Mouse (Mus musculus) cerebellum, adult 9-11 months (tissue): ENCODE results near the gene Myo1d.

Experiments used
- DNase-seq: peaks from one replicate; pipeline ENCODE4 v3.0.0; 2022

Gene Myo1d

DNA sequence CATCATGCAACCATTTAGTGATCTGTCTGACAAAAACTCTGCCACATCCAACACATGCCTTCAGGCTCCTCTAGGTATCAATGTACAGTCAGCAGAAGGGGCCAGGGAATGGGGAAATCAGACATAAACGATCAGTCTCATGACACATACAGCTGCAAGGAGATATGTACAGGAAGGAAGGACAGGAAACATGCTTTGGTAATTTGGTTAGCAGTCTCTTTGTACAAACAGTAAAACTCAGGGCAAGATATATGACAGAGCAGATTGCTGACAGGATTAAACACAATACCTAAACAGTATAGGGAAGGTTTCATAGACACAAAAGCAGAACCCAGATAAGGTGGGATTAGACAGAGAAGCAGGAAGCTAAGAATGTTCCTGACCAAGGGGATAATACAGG is 60.8 kb downstream of the Myo1d start:
- DNase-seq, result no peak

GRCm38 (mm10) chr11:80718036-80718435 is 61.8 kb downstream of the Myo1d start:
- no peak for DNase-seq

DNA sequence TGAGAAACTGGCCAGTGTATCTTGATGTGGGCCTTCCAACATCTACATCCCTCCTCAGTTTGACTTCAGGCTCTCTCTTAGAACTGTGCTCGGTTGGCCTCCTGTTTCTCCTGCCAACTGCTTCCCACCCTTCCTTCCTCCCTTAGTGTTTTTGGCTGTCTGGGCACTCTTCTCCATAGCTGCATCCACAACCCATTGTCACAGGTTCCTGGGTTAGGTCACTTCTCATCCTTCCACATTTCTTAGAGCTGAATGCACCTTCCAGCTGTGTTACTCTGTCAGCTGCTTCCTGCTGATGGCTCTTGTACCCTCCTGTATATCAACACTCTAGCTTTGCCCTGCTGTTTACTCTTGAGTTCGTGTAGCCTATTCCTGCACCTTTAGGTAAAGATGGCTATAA is 64.7 kb downstream of the Myo1d start:
- no peak for DNase-seq

DNA sequence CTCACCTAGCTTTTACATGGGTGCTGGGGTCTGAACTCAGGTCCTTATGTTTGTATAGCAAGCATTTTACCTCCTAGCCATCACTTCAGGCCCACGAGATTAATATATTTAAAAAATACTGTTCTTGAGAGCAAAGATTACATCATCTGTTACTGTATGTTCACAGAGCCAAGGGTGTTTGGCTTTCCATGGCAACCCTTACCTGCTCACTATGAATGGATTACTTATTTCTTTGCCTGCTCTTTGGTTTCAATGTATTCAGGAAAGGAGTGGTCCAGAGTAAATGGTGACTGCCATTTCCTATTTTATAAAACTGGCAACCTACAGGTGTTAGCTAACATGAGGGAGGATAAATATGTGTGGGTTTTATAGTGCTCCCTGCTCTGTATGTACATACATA is 66.1 kb downstream of the Myo1d start:
- DNase-seq, result no peak

- no peak for DNase-seq
Observed at GRCm38 (mm10) chr11:80712201-80712600, 67.6 kb downstream of the Myo1d start.

- no peak for DNase-seq
Observed at GRCm38 (mm10) chr11:80711336-80711735, 68.5 kb downstream of the Myo1d start.

DNA sequence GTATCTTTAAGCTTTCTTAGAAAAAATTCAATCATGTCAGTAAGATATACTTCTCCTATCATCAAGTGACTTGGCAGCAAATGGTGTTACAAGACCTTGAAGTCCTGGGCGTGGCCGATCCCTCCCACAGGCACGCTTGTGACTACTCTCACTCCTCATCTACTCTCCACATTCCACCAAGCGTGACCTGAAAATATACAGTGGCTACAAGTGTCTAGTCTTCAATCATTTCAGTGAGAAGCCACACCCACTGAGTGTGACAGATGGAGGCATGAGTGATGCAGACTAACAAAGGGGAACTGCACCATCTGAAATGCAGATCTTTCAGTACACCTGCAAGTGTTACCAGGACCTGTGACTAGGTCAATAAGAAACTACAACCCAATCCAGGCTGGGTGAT is 79.2 kb downstream of the Myo1d start:
- DNase-seq, result no peak

- DNase-seq, result no peak
Observed at GRCm38 (mm10) chr11:80698721-80699120, 81.1 kb downstream of the Myo1d start.

DNA sequence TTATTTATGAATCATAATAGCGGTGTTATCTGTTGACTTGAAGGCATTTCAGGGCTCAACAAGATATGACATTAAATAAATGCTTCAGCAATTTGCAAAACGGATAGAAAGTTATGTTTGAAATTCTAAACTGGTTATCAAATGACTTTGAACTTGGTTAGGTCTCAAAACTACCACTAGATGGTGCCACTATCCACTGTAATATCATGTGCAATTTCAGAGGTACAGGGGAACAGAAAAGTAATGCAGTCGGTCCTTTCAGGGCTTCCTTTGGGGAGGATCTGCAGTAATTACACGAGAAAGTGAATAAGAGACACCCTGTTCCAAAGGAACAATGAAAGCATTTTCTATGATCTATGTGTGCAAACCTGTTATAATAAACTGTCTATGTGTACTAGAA is 83.5 kb downstream of the Myo1d start:
- peak; percentile 5 for DNase-seq

DNA sequence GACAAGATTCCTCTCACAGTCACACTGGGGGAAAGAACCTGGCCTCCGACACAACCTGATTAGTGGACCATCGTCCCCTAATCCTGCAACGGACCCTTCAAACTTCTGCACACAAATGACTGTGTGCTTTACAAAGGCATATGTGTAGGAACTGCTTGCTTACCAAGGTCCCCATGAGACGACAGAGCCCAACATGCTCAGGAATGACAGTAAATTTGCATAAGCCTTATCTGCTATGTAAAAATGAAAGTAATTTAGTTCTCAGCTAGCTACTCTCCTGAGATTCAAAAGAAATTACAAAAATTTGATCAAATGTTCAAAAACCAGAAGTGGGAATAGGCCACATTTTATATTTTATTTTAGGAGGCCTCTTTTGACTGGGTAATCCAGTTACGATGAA is 95.2 kb downstream of the Myo1d start:
- DNase-seq, result no peak

- DNase-seq, result no peak
Observed at GRCm38 (mm10) chr11:80682745-80683144, 97.1 kb downstream of the Myo1d start.

DNA sequence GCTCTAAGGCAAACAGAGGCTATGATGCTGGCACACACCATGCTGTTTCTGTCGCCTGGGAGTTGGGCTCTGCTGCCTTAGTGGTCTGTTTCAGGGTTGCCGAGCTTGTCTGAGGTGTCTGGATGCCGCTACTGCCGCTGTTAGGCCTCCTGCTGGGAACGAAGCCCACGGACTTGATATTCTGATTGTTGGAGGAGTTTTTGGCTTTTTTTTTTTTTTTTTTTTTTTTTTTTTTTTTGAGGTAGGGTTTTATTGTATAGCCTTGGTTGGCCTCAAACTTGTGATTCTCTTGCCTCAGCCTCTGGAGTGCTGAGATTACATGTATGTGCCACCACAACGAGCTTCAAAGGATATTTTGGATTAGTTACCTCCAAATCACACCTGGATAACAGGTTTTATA is 106.8 kb downstream of the Myo1d start:
- no peak for DNase-seq

- peak; percentile 71 for DNase-seq
Observed at GRCm38 (mm10) chr11:80670391-80670790, 109.4 kb downstream of the Myo1d start.

DNA sequence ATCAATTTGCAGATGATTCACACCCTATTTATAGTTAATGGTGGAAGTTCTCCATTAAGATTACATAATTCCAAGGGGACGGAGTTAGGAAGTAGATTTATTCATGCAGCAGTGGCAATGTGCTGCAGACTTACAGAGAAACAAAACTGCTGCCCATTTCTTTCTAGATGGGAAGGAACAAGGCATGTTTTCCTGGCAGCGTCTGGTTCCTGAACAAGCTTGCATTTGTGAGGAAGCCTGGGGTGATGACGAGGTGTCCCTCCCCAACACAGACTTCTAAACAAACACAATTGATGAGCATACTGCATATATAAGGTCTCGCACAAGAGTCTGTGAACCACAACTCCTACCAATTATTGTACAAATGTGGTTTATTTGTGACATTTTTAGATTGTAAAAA is 109.9 kb downstream of the Myo1d start:
- DNase-seq, result peak; percentile 42

DNA sequence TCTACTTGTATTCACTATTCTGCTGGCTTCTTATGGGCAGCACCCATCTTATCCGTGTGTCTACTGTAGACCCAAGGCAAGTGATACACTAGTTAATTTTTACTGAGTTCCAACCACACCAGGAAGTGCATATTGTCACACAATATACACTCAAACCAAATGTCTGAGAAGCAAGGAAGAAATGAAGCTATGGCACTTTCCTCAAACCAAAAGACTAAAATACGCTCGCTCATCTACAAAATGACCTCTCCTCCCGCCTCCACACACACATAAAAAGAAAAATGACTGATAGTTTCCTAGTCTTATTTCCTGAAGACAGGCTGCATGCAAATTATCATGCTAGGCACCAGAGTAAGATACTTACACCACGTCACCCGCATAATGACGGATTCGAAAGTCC is 113.6 kb downstream of the Myo1d start:
- DNase-seq, result no peak

GRCm38 (mm10) chr11:80664261-80664660 is 115.6 kb downstream of the Myo1d start:
- no peak for DNase-seq

DNA sequence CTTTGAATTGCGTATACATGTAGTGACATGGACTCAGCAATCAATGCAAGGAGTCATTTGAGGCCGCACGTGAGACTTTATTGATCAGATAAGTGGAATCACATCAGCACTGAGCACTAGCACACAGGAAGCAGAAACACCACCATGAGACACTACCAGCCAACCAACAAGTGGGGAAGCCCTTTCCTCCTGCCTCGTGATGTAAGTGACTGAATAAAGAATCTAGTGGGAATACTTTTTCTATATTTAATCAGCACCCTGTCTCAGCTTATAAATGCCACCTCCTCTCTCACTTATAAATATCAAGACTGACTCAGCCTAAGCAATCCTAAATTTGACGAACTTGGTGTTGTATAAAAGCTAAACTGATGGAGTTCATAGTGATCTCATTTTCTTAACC is 134.7 kb downstream of the Myo1d start:
- DNase-seq, result no peak

DNA sequence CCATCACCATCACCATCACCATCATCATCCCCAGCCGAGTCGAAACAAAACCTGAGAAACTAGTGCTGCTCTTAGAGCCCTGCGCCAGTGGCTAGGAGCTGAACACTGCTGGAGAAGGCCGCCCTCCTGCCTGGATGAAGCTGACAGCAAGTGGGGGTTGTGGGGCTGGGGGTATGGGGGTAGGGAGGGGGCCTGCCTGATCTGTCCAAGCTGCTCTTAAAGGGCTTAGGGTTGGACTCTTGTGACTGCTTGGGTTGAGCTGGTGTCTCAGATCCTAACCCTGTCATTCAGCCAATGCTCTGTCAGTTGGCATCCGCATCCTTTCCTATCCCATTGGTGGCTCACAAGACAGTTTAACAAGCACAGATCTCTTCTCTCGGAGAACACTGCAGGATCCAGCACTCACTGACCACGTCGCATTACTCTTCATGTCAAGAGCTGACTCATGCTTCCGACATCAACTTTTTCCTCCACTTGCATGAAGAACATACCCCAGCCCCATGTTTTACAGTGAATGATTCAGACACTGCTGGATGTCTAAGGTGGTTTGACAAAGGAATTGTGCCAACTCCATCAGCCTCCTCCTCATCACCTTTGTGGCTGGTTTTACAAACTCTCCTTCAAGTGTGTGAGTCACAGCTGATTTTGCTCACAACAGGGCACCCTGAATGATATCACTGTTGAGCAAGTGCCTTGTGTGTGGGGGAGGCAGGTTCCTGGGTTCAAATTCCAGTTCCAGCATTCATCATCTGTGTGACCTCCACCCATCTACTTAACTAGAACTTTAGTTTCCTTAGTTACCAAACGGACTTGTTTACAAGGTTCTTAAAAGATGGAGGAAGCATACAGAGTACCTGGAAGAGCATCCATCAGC is 150.6 kb downstream of the Myo1d start:
- DNase-seq, result no peak

DNA sequence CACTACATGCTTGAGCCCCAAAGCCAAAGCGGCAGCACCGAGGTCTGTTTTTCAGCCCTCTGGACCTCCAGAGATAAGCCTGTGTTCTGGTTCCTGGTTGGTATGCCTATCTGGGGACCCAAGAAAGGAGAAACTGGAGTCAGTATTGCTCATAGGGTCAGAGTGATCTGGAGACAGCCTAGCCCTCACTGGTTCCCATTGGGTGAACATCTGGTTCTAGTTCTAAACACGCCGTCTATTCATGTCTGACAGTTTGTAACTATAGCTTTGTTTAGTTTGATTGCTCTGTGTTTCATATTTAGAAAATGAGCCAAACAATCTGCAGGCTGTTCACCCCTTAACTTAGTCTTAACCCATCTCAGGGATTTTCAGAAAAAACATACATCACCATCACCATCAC is 151.2 kb downstream of the Myo1d start:
- DNase-seq, result no peak

- DNase-seq, result no peak
Observed at GRCm38 (mm10) chr11:80623038-80623380, 156.8 kb downstream of the Myo1d start.

DNA sequence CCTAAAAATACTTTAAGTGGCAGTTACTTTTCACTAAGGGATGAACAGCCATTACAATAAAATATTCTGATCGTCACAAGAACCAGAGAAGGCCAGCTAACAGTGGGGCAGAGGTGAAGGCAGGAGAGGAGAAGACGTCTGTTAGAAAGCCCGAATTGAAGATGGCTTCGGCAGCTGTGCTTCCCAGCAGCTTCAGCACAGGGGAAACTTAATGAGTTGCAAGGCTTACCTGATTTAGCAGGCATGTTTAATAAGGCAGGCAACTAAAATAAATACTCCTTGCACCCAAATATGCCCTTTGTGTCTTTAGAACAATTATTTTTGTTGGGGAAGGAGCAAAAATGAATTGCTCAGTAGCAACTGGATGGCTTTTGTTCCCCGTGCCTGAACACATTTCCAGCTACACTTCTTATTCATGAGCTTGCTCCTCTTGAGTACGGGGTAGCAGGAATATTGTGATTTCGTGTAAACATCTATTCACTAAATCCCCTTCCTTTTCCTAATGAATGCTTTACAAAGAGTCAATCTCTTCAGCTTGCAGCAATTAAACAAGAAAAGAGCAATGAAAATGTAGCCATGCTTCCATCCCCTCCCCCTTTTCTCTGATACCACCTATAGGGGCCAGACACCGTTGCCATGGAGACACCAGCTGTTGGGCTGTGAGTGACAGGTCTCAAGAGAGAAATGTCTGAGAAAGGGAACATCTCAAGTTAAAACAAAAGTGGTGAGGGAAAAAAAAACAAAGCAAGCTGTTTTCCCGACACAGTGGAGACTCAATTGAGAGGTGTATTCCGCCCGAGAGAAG is 157.4 kb downstream of the Myo1d start:
- no peak for DNase-seq

DNA sequence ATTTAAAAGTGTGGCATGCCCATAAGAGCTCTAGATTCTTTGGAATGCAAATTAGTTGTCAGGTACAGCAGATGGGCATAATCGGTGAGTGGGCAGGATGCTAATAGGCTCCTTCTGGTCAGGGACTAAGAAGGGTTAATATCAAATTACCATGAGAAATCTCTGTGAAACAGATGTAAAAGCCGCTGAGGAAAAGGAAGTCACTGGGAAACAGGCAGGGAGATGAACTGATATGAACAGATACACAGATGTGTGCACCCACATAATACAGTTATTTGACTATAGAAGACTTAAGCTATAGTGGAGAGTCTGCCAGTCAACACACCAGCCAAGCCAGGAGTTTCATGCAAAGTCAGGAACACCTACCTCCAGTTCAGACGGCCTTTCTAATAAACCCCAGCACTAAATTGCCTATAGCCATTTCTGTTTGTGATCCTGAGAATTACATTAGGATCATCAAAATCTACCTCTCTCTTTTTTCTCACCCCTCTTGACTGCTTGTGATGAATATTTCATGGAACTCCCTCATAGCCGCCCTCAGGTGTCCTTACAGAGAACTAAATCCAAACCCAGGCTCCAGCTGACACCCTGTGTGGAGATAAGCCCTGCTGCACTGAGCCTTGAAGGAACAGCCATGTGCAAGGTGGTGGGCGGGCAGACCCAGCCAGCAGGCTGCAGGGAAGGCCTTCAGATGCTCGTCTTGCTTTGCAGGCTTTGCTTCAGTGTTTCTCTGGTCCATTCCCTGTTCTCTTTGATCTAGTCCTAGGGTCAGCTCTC is 164.7 kb downstream of the Myo1d start:
- DNase-seq, result no peak

- peak; percentile 47 for DNase-seq
Observed at GRCm38 (mm10) chr11:80614418-80614817, 165.4 kb downstream of the Myo1d start.

DNA sequence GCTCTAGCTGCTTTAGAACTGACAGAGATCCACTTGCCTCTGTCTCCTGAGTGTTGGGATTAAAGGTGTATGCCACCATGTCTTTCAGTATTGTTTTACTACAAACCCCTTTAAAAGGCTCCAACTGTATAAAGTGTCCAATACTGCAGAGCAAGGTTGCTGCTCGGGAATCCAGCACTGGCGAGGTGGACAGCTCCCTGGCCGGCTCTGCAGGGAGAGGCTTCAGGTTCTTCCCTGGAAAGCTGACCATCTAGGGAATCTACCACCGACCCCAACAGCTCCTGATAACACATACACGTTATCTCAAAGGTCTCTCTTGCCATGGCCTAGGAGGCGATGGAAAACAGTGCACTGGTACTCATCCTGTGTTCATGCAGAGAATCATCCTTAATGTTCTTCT is 166.3 kb downstream of the Myo1d start:
- no peak for DNase-seq
